Mouse (Mus musculus) lung, postnatal 0 days (tissue): ENCODE measurements around the gene Lrp1. TPM values are rescaled to one million over a fixed set of nuclear protein-coding genes. Genes with fewer than 3 reads are reported as not detected.
"Not testable (repeated sequence)": the region's sequence is repeated elsewhere in the genome, so short reads cannot be mapped to it uniquely, and the experiment has no call there.

ENCODE experiments used
- ATAC-seq: fragments of 200-750 bp; cut with Nextera tagmentation; 2 replicates; pipeline ENCODE4 v1.8.0; 2017; ENCODE audit warnings: moderate library complexity
- DNase-seq: peaks from one replicate; pipeline ENCODE4 v3.0.0-alpha.2; 2016; ENCODE audit warnings: low spot score
- H3K27ac ChIP-seq: fragments of 300-500 bp; sonication (generic); 2 replicates; pipeline ENCODE4 v1.5.1; 2014; ENCODE audit warnings: antibody characterized with exemption, mild to moderate bottlenecking, low read length, mixed read lengths
- H3K27me3 ChIP-seq: fragments of 300-500 bp; sonication (generic); replicated peaks from 2 replicates; pipeline ENCODE4 v1.6.1; 2014; ENCODE audit warnings: low read length, mixed read lengths; ENCODE audit not compliant: insufficient read depth
- H3K36me3 ChIP-seq: fragments of 300-500 bp; sonication (generic); 2 replicates; pipeline ENCODE4 v1.6.1; 2014; ENCODE audit warnings: low read length, mixed read lengths; ENCODE audit not compliant: insufficient read depth
- H3K4me1 ChIP-seq: fragments of 300-500 bp; sonication (generic); 2 replicates; pipeline ENCODE4 v1.6.1; 2014; ENCODE audit warnings: antibody characterized with exemption, low read depth, low read length, mixed read lengths; ENCODE audit not compliant: insufficient read depth
- H3K4me2 ChIP-seq: fragments of 300-500 bp; sonication (generic); replicated peaks from 2 replicates; pipeline ENCODE4 v1.6.1; 2014; ENCODE audit warnings: low read depth, mild to moderate bottlenecking, low read length, moderate library complexity, mixed read lengths
- H3K4me3 ChIP-seq: fragments of 300-500 bp; sonication (generic); 2 replicates; pipeline ENCODE4 v1.5.1; 2014; ENCODE audit warnings: low read depth, low read length
- H3K9ac ChIP-seq: fragments of 300-500 bp; sonication (generic); replicated peaks from 2 replicates; pipeline ENCODE4 v1.6.1; 2014; ENCODE audit warnings: low read depth, mild to moderate bottlenecking
- H3K9me3 ChIP-seq: fragments of 300-500 bp; sonication (generic); 2 replicates; pipeline ENCODE4 v1.6.1; 2016; ENCODE audit warnings: low read length, mixed read lengths
- CTCF ChIP-seq: IDR thresholded peaks from 2 replicates; pipeline ENCODE4 v1.5.1; 2016; ENCODE audit warnings: antibody characterized with exemption, mild to moderate bottlenecking
- EP300 ChIP-seq: IDR thresholded peaks from 2 replicates; pipeline ENCODE4 v1.6.1; 2016; ENCODE audit warnings: antibody characterized with exemption, mild to moderate bottlenecking, control low read depth
- WGBS: fragments of 180-500 bp; shearing (Covaris S2); extraction: QIAGEN DNeasy Blood & Tissue Kit; methylation state at CpG from one replicate; pipeline ENCODE4 v1.1.7; 2014; 5-methylcytosine and 5-hydroxymethylcytosine counted together
- polyA plus RNA-seq: library from polyadenylated mRNA; unstranded; fragments of >200 nt; fragmentation: Nextera tagmentation; extraction: Ambion mirVana; gene quantifications from 2 replicates; pipeline ENCODE4 v1.2.1, GENCODE M21; 2015

The Lrp1 gene
- polyA plus RNA-seq, 1 experiment from 2014 or later = 71.0 TPM

DNA sequence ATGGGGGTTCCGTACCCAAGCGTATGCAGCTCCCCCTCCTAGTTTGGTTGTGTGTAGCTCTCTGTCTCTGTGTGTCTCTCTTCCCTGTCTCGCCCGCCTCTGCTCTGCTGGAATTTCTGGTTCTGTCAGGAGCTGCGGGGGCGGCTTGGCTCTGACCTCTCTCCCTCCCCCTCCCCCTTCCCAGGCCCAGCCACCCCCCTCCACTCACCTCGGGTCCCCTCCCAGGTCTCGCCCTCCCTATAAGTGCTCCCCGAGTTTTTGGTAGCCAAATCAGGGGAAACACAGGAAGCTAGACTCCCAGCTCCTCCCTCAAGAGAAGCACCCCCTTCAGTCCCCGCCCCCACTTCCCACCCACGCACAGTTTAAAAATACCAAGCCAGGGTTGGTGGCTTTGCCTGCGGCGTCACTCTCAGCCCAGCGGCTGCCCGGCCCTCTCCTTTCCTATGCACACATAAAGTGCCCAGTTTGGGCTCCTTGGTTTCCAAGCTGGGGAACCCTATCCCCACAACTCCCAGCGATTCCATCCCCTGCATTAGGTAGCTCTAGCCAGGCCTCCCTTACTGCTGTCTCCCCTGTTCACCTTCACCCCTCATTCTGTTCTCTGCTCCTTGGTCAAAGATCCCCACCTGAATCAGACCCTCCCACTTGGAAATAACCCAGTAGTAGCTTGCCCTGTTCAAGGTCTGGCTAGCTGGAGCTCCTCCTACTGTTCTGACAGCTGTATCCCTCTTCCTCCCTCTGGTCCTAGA is 41.1 kb upstream of the Lrp1 start:
- 4% methylated on average over 15 of the region's 16 CpGs for WGBS
- ATAC-seq (peak; percentile 53), DNase-seq (peak; percentile 88)
- peak overlapping the region; percentile 58 for H3K4me2 ChIP-seq
- 0 out of 2 replicates have a peak overlapping the region, but pooled peaks have one; percentile 12 for H3K4me3 ChIP-seq
- no peaks in the 10 kb centered on the region for H3K9me3 ChIP-seq
- peak overlapping the region; percentile 73 for H3K27ac ChIP-seq
- H3K4me1 ChIP-seq = peaks cover 34% of the 10 kb centered on the region
- H3K9ac ChIP-seq = peak overlapping the region; percentile 19; the same call in 1 of the 2 replicates
- 0 out of 2 replicates have a peak, but pooled peaks have one; percentile 14 for TF ChIP-seq EP300
- TF ChIP-seq CTCF = no peak
- peaks cover 18% of the 10 kb centered on the region for H3K36me3 ChIP-seq
- H3K27me3 ChIP-seq = no peaks in the 10 kb centered on the region

DNA sequence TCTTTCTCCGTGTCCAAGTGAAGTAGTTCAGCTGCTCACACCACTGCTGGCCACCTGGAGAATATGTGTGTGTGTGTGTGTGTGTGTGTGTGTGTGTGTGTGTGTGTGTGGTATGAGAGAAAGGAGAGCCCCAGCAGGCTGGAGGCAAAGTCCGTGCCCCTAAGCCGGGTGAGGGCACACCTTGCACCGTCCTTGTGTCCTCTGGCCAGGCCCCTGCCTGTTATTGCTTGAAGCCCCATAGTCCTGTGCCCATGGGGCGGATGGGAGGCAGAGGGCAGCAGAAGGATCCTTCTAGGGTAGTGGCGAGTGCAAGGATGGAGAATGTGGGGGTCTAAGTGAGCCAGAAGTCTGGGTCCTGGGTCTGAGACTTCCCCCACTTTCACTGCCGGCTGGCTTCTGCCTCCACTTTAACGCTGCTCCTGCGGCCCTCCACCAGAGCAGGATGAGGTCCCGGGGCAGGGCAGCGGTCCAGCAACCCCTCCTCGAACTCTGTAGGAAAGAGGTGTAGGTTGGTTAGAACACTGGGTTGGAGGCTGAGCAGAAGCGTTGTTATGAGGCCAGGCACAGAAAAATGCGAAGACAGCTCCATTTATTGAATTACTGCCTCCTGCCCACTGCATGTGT is 40.5 kb upstream of the Lrp1 start:
- H3K4me2 ChIP-seq = peak overlapping the region; percentile 58
- peak overlapping the region; percentile 19; the same call in 1 of the 2 replicates for H3K9ac ChIP-seq
- DNase-seq (no peak), ATAC-seq (no peak)
- no peak for TF ChIP-seq CTCF
- TF ChIP-seq EP300 = no peak
- H3K27me3 ChIP-seq = no peaks in the 10 kb centered on the region
- H3K9me3 ChIP-seq = no peaks in the 10 kb centered on the region
- WGBS = 23% methylated on average over 12 of the region's 14 CpGs
- H3K36me3 ChIP-seq = peaks cover 22% of the 10 kb centered on the region
- peak overlapping the region; percentile 73 for H3K27ac ChIP-seq
- H3K4me3 ChIP-seq = 0 out of 2 replicates have a peak overlapping the region, but pooled peaks have one; percentile 12
- peaks cover 34% of the 10 kb centered on the region for H3K4me1 ChIP-seq

DNA sequence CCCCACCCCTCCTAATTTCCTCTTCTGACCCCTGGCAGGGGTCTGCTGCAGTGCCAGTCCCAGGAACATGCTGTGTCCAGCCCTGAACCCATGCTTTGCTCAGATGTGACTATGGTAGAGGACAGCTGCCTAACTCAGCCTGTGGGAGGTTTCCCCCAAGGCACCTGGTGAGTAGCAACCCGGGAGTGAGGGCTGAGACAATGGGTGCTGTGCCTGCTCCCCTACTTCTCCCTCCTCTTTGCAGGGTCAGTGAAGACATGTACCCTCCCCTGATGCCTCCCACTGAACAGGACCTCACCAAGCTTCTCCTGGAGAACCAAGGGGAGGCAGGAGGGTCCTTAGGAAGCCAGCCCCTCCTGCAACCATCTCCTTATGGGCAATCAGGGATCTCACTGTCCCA is 38.6 kb upstream of the Lrp1 start:
- H3K9ac ChIP-seq = no peak overlapping the region
- H3K4me3 ChIP-seq = no peak overlapping the region
- H3K27me3 ChIP-seq = no peaks in the 10 kb centered on the region
- ATAC-seq = no peak
- H3K9me3 ChIP-seq = no peaks in the 10 kb centered on the region
- no peak overlapping the region for H3K27ac ChIP-seq
- TF ChIP-seq CTCF (no peak), EP300 (no peak)
- peaks cover 24% of the 10 kb centered on the region for H3K4me1 ChIP-seq
- H3K36me3 ChIP-seq = peaks cover 31% of the 10 kb centered on the region
- 56% methylated on average over 1 of the region's 1 CpGs for WGBS
- no peak overlapping the region for H3K4me2 ChIP-seq
- no peak for DNase-seq

DNA sequence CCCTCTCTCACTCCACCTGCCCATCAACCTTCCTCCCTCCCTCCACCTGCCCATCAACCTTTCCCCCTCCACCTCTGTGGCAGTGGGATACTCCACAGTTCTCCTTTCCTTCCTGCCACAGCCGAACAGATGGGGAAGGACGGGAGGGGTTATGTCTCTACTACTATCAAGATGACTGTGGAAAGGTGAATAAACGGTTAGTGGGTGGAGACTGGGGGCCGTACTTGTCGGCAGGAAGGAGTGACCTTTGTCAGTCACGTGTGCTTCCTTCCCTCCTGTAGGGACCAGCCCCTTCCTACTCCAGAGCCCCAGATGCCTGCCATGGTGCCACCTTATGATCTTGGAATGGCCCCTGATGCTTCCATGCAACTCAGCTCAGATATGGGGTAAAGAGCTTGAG is 37.1 kb upstream of the Lrp1 start:
- Histone ChIP-seq H3K36me3 (peaks cover 30% of the 10 kb centered on the region), H3K27me3 (no peaks in the 10 kb centered on the region), H3K27ac (no peak overlapping the region), H3K4me3 (no peak overlapping the region), H3K9ac (no peak overlapping the region), H3K4me1 (peaks cover 17% of the 10 kb centered on the region), H3K4me2 (no peak overlapping the region), H3K9me3 (no peaks in the 10 kb centered on the region)
- WGBS = 24% methylated on average over 6 of the region's 6 CpGs
- TF ChIP-seq EP300 (no peak), CTCF (no peak)
- peak; percentile 57 for DNase-seq
- ATAC-seq = no peak

DNA sequence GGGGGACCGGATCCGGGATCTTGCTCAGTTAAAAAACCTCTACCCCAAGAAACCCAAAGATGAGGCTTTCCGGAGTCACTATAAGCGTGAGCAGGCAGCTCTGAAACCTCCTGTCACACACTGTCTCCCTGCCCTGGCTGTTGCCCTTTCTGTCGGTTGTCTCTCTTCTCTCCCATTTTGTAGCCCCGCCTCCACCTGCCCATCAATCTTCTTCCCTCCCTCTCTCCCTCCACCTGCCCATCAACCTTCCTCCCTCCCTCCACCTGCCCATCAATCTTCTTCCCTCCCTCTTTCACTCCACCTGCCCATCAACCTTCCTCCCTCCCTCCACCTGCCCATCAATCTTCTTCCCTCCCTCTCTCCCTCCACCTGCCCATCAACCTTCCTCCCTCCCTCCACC is 36.7 kb upstream of the Lrp1 start:
- not testable (repeated sequence) for DNase-seq, ATAC-seq
- H3K36me3 ChIP-seq = peaks cover 30% of the 10 kb centered on the region

DNA sequence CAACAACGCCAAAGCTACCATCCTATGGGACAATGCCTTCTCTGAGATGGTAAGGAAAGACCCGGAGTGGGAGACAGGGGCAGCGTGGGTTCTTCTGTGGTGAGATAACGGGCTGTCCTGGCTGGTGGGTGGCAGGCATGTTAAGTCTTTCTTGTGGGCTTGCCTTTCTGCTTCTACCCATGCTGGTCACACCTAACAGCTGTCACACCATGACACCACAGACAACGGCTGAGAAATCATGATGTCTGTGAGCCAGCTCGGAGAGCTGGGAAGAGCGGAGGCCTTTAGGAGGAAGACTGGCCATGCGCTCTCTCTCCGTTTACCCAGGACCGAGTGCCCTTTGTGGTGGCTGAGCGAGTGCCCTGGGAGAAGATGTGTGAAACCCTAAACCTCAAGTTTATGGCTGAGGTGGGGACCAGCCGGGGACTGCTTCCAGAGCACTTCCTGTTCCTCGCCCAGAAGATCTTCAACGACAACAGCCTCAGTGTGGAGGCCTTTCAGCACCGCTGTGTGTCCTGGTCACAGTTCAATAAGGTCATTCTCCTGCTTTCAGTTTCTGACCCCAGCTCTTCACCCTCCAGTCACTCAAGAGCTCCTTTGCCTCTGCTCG is 34.1 kb upstream of the Lrp1 start:
- Histone ChIP-seq H3K4me3 (no peak overlapping the region), H3K27me3 (no peaks in the 10 kb centered on the region), H3K9ac (no peak overlapping the region), H3K36me3 (peaks cover 38% of the 10 kb centered on the region), H3K27ac (no peak overlapping the region), H3K4me2 (no peak overlapping the region), H3K9me3 (no peaks in the 10 kb centered on the region), H3K4me1 (no peaks in the 10 kb centered on the region)
- no peak for TF ChIP-seq CTCF
- no peak for TF ChIP-seq EP300
- WGBS = 71% methylated on average over 16 of the region's 16 CpGs
- DNase-seq = no peak
- ATAC-seq = no peak

More for the DNA sequence above, 36.7 kb upstream of the Lrp1 start:
- H3K4me3 ChIP-seq, H3K27ac ChIP-seq, H3K4me2 ChIP-seq, H3K9me3 ChIP-seq, H3K27me3 ChIP-seq, H3K9ac ChIP-seq: not testable (repeated sequence)
- peaks cover 12% of the 10 kb centered on the region for H3K4me1 ChIP-seq
- 60% methylated on average over 6 of the region's 6 CpGs for WGBS
